Mouse (Mus musculus): ENCODE measurements around the gene Map3k1.

Map3k1 gene

GRCm38 (mm10) chr13:111812647-111813046 lies 3.9 kb upstream of the Map3k1 start:
- no peak for DNase-seq (ENCODE audit: low spot score)

- no peak for DNase-seq (ENCODE audit: low spot score)
Measured at GRCm38 (mm10) chr13:111810998-111811628, 2.3 kb upstream of the Map3k1 start.

- peak; percentile 77 for DNase-seq (ENCODE audit: low spot score)
Measured at GRCm38 (mm10) chr13:111809466-111810228, 854 bp upstream of the Map3k1 start.

- DNase-seq (ENCODE audit: low spot score) = no peak
Measured at GRCm38 (mm10) chr13:111808387-111808636, 481 bp downstream of the Map3k1 start.

GRCm38 (mm10) chr13:111807596-111808386 lies 1.0 kb downstream of the Map3k1 start:
- DNase-seq (ENCODE audit: low spot score) = peak; percentile 42

- DNase-seq (ENCODE audit: low spot score) = no peak
Measured at GRCm38 (mm10) chr13:111807105-111807595, 1.6 kb downstream of the Map3k1 start.

- DNase-seq (ENCODE audit: low spot score) = no peak
Measured at GRCm38 (mm10) chr13:111805738-111806722, 2.8 kb downstream of the Map3k1 start.

GRCm38 (mm10) chr13:111804951-111805673 lies 3.7 kb downstream of the Map3k1 start:
- no peak for DNase-seq (ENCODE audit: low spot score)

GRCm38 (mm10) chr13:111804189-111804588 lies 4.6 kb downstream of the Map3k1 start:
- DNase-seq (ENCODE audit: low spot score) = no peak

GRCm38 (mm10) chr13:111803506-111803905 lies 5.3 kb downstream of the Map3k1 start:
- DNase-seq (ENCODE audit: low spot score) = no peak

GRCm38 (mm10) chr13:111802900-111803299 lies 5.9 kb downstream of the Map3k1 start:
- DNase-seq (ENCODE audit: low spot score) = no peak

GRCm38 (mm10) chr13:111802271-111802665 lies 6.5 kb downstream of the Map3k1 start:
- DNase-seq (ENCODE audit: low spot score) = no peak

- no peak for DNase-seq (ENCODE audit: low spot score)
Measured at GRCm38 (mm10) chr13:111801662-111802270, 7.0 kb downstream of the Map3k1 start.

- no peak for DNase-seq (ENCODE audit: low spot score)
Measured at GRCm38 (mm10) chr13:111800866-111801265, 7.9 kb downstream of the Map3k1 start.

GRCm38 (mm10) chr13:111798044-111798443 lies 10.7 kb downstream of the Map3k1 start:
- DNase-seq (ENCODE audit: low spot score) = peak; percentile 47

- peak; percentile 54 for DNase-seq (ENCODE audit: low spot score)
Measured at GRCm38 (mm10) chr13:111797021-111797420, 11.8 kb downstream of the Map3k1 start.

- DNase-seq (ENCODE audit: low spot score) = peak; percentile 86
Measured at GRCm38 (mm10) chr13:111796191-111796920, 12.4 kb downstream of the Map3k1 start.

- no peak for DNase-seq (ENCODE audit: low spot score)
Measured at GRCm38 (mm10) chr13:111792975-111793287, 15.9 kb downstream of the Map3k1 start.

- DNase-seq (ENCODE audit: low spot score) = no peak
Measured at GRCm38 (mm10) chr13:111792130-111792974, 16.4 kb downstream of the Map3k1 start.

All from testis, postnatal 14 days (tissue).